Mouse (Mus musculus): ENCODE results near the gene Exosc1. TPM values are rescaled to one million over a fixed set of nuclear protein-coding genes. Genes with fewer than 3 reads are reported as not detected.
A peak's percentile ranks its signal among the peaks of the same experiment; 100 is the strongest.

The Exosc1 gene
- polyA plus RNA-seq, 1 experiment from 2014 or later: 69.3 TPM

DNA sequence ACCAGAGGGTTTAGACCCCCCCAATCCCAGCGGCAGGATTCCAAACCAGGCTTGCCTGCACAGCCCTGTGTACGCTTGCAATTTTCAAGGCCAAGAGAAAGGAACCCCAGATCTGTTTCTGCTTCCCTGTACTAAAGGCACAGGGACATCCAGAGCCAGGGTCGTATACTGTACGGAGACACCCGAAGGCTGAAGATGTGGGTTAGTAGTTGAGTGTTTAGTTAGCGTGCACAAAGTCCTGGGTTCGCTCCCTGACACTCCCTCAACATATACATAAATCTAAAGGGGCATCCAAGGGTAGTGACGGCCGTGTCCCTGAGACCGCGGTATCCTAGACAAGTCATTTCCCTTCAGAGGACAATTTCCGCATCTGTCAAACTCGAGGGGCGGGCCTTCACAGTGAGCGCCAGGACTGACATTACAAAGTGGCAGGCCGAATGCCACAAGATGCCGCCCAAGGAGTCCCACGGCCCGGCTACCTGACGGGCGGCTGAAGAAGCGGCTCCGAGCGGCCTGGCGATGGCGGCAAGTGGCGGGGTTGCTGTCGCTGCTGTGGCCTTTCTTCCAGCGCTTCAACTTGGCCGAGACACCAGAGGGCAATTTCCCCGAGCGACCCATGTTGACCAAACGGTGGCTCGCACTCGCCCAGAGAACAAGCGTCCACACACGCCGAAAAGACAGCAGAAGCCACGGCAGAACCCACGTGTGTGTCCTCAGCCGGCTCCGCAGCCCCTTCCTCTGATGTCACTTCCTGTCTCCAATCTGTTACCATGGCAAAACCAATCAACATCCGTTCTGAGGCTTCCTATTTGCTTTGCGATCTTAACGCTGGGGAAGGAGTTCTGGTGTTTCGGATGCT, 37.5 kb downstream of the Exosc1 start, which contains the start of gene Rrp12:
Rrp12 (minus strand) TSS at position 714 of the 859 bp plus-strand sequence.
- Histone ChIP-seq H3K4me1 (replicated peaks; ENCODE audit: insufficient read depth, low read length) (peaks cover 13% of the 10 kb centered on the region), H3K4me3 (replicated peaks; ENCODE audit: low read depth, low read length) (peak within 1 kb of the TSS; percentile 78), H3K4me2 (ENCODE audit: low read length) (peak within 1 kb of the TSS; percentile 81), H3K9ac (ENCODE audit: low read depth, low read length) (peak within 1 kb of the TSS; percentile 51), H3K36me3 (ENCODE audit: insufficient read depth, low read length) (no peaks in the 10 kb centered on the region), H3K27ac (peak within 1 kb of the TSS; percentile 47; the same call in 1 of the 2 replicates), H3K27me3 (ENCODE audit: insufficient read depth, low read length) (no peaks in the 10 kb centered on the region), H3K9me3 (replicated peaks; ENCODE audit: low read length) (no peaks in the 10 kb centered on the region)
- ATAC-seq (replicated peaks; ENCODE audit: low FRiP score, low read depth) (peak; percentile 88), DNase-seq (ENCODE audit: low spot score) (peak; percentile 99)
- TF ChIP-seq CTCF (IDR thresholded peaks at IDR 0.05; ENCODE audit: low read depth): no peak
- under 1% methylated on average over 46 of the region's 46 CpGs for WGBS

GRCm38 (mm10) chr19:41894959-41895358, 38.3 kb downstream of the Exosc1 start:
- WGBS: 48% methylated on average over 7 of the region's 7 CpGs
- ATAC-seq (replicated peaks; ENCODE audit: low FRiP score, low read depth) (no peak), DNase-seq (ENCODE audit: low spot score) (no peak)
- H3K27me3 ChIP-seq (ENCODE audit: insufficient read depth, low read length): no peaks in the 10 kb centered on the region
- no peak overlapping the region for H3K27ac ChIP-seq
- H3K36me3 ChIP-seq (ENCODE audit: insufficient read depth, low read length): 0 out of 2 replicates have a peak, but pooled peaks cover 5% of the 10 kb centered on the region
- H3K4me2 ChIP-seq (ENCODE audit: low read length): peak overlapping the region; percentile 81
- no peak for TF ChIP-seq CTCF (IDR thresholded peaks at IDR 0.05; ENCODE audit: low read depth)
- peaks cover 13% of the 10 kb centered on the region for H3K4me1 ChIP-seq (replicated peaks; ENCODE audit: insufficient read depth, low read length)
- H3K9ac ChIP-seq (ENCODE audit: low read depth, low read length): peak overlapping the region; percentile 51; the same call in 1 of the 2 replicates
- no peaks in the 10 kb centered on the region for H3K9me3 ChIP-seq (replicated peaks; ENCODE audit: low read length)
- H3K4me3 ChIP-seq (replicated peaks; ENCODE audit: low read depth, low read length): peak overlapping the region; percentile 78

GRCm38 (mm10) chr19:41888191-41888590, 45.0 kb downstream of the Exosc1 start:
- Histone ChIP-seq H3K4me2 (ENCODE audit: low read length) (no peak overlapping the region), H3K27ac (no peak overlapping the region), H3K4me3 (replicated peaks; ENCODE audit: low read depth, low read length) (no peak overlapping the region), H3K9me3 (replicated peaks; ENCODE audit: low read length) (no peaks in the 10 kb centered on the region), H3K36me3 (ENCODE audit: insufficient read depth, low read length) (peaks cover 34% of the 10 kb centered on the region), H3K4me1 (replicated peaks; ENCODE audit: insufficient read depth, low read length) (no peaks in the 10 kb centered on the region), H3K27me3 (ENCODE audit: insufficient read depth, low read length) (no peaks in the 10 kb centered on the region), H3K9ac (ENCODE audit: low read depth, low read length) (no peak overlapping the region)
- ATAC-seq (replicated peaks; ENCODE audit: low FRiP score, low read depth): no peak
- DNase-seq (ENCODE audit: low spot score): no peak
- no peak for TF ChIP-seq CTCF (IDR thresholded peaks at IDR 0.05; ENCODE audit: low read depth)

- Histone ChIP-seq H3K36me3 (ENCODE audit: insufficient read depth, low read length) (peaks cover 40% of the 10 kb centered on the region), H3K27me3 (ENCODE audit: insufficient read depth, low read length) (no peaks in the 10 kb centered on the region)
Measured at GRCm38 (mm10) chr19:41883882-41884281, 49.3 kb downstream of the Exosc1 start.

DNA sequence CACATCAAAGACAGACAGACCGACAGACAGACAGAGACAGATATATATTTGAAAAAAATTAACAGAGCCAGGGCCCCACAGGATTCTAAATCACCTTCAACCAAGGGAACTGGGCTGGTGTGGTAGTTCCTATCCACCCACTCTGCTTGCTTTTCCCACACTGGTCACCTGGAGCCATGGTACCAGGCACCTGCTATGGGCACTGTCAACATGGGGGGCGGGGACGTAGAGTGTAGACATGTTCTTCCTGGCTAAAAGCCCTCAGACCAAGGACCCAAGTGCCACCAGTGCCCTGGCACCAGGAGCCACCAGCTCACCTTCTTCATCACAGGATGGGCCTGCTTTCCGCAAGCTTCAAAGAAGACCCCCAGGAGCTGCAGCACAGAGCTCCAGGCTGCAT, 51.4 kb downstream of the Exosc1 start:
- Histone ChIP-seq H3K9ac (ENCODE audit: low read depth, low read length) (no peak overlapping the region), H3K27me3 (ENCODE audit: insufficient read depth, low read length) (no peaks in the 10 kb centered on the region), H3K27ac (no peak overlapping the region), H3K36me3 (ENCODE audit: insufficient read depth, low read length) (peaks cover 41% of the 10 kb centered on the region), H3K9me3 (replicated peaks; ENCODE audit: low read length) (no peaks in the 10 kb centered on the region), H3K4me1 (replicated peaks; ENCODE audit: insufficient read depth, low read length) (no peaks in the 10 kb centered on the region), H3K4me3 (replicated peaks; ENCODE audit: low read depth, low read length) (no peak overlapping the region), H3K4me2 (ENCODE audit: low read length) (no peak overlapping the region)
- no peak for TF ChIP-seq CTCF (IDR thresholded peaks at IDR 0.05; ENCODE audit: low read depth)
- WGBS: 97% methylated on average over 4 of the region's 4 CpGs
- DNase-seq (ENCODE audit: low spot score) (no peak), ATAC-seq (replicated peaks; ENCODE audit: low FRiP score, low read depth) (no peak)

More at GRCm38 (mm10) chr19:41883882-41884281, 49.3 kb downstream of the Exosc1 start:
- Histone ChIP-seq H3K4me1 (replicated peaks; ENCODE audit: insufficient read depth, low read length) (no peaks in the 10 kb centered on the region), H3K9ac (ENCODE audit: low read depth, low read length) (no peak overlapping the region), H3K4me3 (replicated peaks; ENCODE audit: low read depth, low read length) (no peak overlapping the region), H3K27ac (no peak overlapping the region), H3K4me2 (ENCODE audit: low read length) (no peak overlapping the region), H3K9me3 (replicated peaks; ENCODE audit: low read length) (no peaks in the 10 kb centered on the region)
- 92% methylated on average over 9 of the region's 9 CpGs for WGBS
- no peak for ATAC-seq (replicated peaks; ENCODE audit: low FRiP score, low read depth)
- no peak for DNase-seq (ENCODE audit: low spot score)
- TF ChIP-seq CTCF (IDR thresholded peaks at IDR 0.05; ENCODE audit: low read depth): no peak

- H3K9me3 ChIP-seq (replicated peaks; ENCODE audit: low read length): no peaks in the 10 kb centered on the region
- TF ChIP-seq CTCF (IDR thresholded peaks at IDR 0.05; ENCODE audit: low read depth): no peak
- no peaks in the 10 kb centered on the region for H3K27me3 ChIP-seq (ENCODE audit: insufficient read depth, low read length)
- no peak for ATAC-seq (replicated peaks; ENCODE audit: low FRiP score, low read depth)
- DNase-seq (ENCODE audit: low spot score): no peak
- 88% methylated on average over 14 of the region's 14 CpGs for WGBS
- no peak overlapping the region for H3K4me2 ChIP-seq (ENCODE audit: low read length)
- no peaks in the 10 kb centered on the region for H3K4me1 ChIP-seq (replicated peaks; ENCODE audit: insufficient read depth, low read length)
- no peak overlapping the region for H3K4me3 ChIP-seq (replicated peaks; ENCODE audit: low read depth, low read length)
- no peak overlapping the region for H3K27ac ChIP-seq
- H3K9ac ChIP-seq (ENCODE audit: low read depth, low read length): no peak overlapping the region
- H3K36me3 ChIP-seq (ENCODE audit: insufficient read depth, low read length): peaks cover 26% of the 10 kb centered on the region
Measured at GRCm38 (mm10) chr19:41874356-41874755, 58.9 kb downstream of the Exosc1 start.

Other genes with a start within 250 kb of the Exosc1 start
- 3.2 and 3.4 TPM in 2 replicates for gene Slit1, start 189.8 kb downstream of the Exosc1 start, polyA plus RNA-seq (2015; fragmentation: Nextera tagmentation; extraction: Ambion mirVana)
- gene Arhgap19, start 131.4 kb downstream of the Exosc1 start, polyA plus RNA-seq (2015; fragmentation: Nextera tagmentation; extraction: Ambion mirVana): 9.1 and 9.5 TPM in 2 replicates
- 11.1 and 11.4 TPM in 2 replicates for gene Frat1, start 103.5 kb downstream of the Exosc1 start, polyA plus RNA-seq (2015; fragmentation: Nextera tagmentation; extraction: Ambion mirVana)
- gene Frat2, start 85.3 kb downstream of the Exosc1 start, polyA plus RNA-seq (2015; fragmentation: Nextera tagmentation; extraction: Ambion mirVana): 5.8 and 7.2 TPM in 2 replicates
- 7.9 and 9.3 TPM in 2 replicates for gene Rrp12, start 37.2 kb downstream of the Exosc1 start, polyA plus RNA-seq (2015; fragmentation: Nextera tagmentation; extraction: Ambion mirVana)
- 488 and 525 TPM in 2 replicates for gene Pgam1, start 21.5 kb downstream of the Exosc1 start, polyA plus RNA-seq (2015; fragmentation: Nextera tagmentation; extraction: Ambion mirVana)
- gene Zdhhc16, start 57 bp upstream of the Exosc1 start, polyA plus RNA-seq (2015; fragmentation: Nextera tagmentation; extraction: Ambion mirVana): 70.0 and 73.4 TPM in 2 replicates
- gene Mms19, start 47.7 kb upstream of the Exosc1 start, polyA plus RNA-seq (2015; fragmentation: Nextera tagmentation; extraction: Ambion mirVana): 23.3 and 26.1 TPM in 2 replicates
- gene Ubtd1, start 48.3 kb upstream of the Exosc1 start, polyA plus RNA-seq (2015; fragmentation: Nextera tagmentation; extraction: Ambion mirVana): 31.8 and 36.6 TPM in 2 replicates
- 0.11 and 0.13 TPM in 2 replicates for gene Ankrd2, start 102.6 kb upstream of the Exosc1 start, polyA plus RNA-seq (2015; fragmentation: Nextera tagmentation; extraction: Ambion mirVana)
- 97.6 and 110 TPM in 2 replicates for gene Hoga1, start 112.2 kb upstream of the Exosc1 start, polyA plus RNA-seq (2015; fragmentation: Nextera tagmentation; extraction: Ambion mirVana)
- gene 4933411K16Rik, start 118.8 kb upstream of the Exosc1 start, polyA plus RNA-seq (2015; fragmentation: Nextera tagmentation; extraction: Ambion mirVana): 0.34 and 0.38 TPM in 2 replicates
- gene Morn4, start 152.9 kb upstream of the Exosc1 start, polyA plus RNA-seq (2015; fragmentation: Nextera tagmentation; extraction: Ambion mirVana): 22.2 and 24.6 TPM in 2 replicates
- gene Pi4k2a, start 157.0 kb upstream of the Exosc1 start, polyA plus RNA-seq (2015; fragmentation: Nextera tagmentation; extraction: Ambion mirVana): 31.9 and 33.2 TPM in 2 replicates
- 37.1 and 37.9 TPM in 2 replicates for gene Avpi1, start 195.6 kb upstream of the Exosc1 start, polyA plus RNA-seq (2015; fragmentation: Nextera tagmentation; extraction: Ambion mirVana)
- 12.5 and 18.9 TPM in 2 replicates for gene Marveld1, start 214.0 kb upstream of the Exosc1 start, polyA plus RNA-seq (2015; fragmentation: Nextera tagmentation; extraction: Ambion mirVana)
- gene Zfyve27, start 230.5 kb upstream of the Exosc1 start, polyA plus RNA-seq (2015; fragmentation: Nextera tagmentation; extraction: Ambion mirVana): 19.9 and 20.3 TPM in 2 replicates